Mouse (Mus musculus) cerebellum, adult 8-10 months (tissue): Measurements from ENCODE around the gene Stk32c.

ENCODE experiments used
- DNase-seq: peaks from one replicate; pipeline ENCODE4 v3.0.0; 2022

Gene Stk32c

DNA sequence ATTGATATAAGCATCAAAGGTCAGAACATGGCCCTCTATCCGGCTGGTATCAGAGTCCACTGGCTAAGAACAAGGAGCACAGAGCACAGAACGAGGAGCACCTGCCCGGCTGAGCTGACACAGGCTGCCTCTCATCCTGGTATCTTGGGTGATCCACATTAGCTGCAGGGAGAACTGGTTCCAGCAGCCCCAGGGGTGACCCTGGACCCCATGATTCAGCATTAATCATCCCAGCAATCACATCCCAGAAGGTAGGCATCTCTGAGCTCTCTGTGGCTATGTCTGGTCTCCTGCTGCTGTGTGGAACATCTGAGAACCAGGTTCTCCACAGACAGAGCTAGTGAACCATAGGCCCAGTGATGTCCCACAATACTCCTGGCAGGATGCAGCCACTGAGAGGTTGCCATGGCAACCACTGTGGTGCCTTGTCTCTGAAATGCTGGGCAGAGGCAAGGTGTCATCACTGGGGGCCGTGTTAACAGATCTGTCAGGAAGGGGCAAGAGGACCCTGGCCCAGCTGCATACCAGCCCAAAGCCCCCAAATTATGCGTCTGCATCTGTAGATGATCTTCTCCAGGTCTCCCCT, 76.1 kb downstream of the Stk32c start:
- no peak for DNase-seq

DNA sequence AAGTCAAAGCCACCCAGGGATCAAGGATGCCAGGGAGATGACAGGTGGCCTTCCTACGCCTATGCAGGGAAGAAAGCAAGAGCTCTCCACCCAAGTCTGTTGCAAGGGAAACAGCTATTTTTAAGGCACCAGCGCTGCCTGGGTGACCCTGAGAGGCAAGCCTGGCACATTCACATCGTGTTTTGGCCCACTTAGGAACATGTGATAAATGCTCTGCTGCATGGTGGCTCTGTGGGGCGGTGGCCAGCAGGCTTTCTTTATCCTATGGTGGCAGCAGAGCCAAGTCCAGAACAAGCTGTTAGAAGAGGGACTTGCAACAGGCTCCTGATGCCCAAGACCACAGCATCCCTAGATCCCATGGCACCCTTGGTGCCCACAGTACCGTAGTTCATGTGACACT, 77.9 kb downstream of the Stk32c start:
- DNase-seq: no peak

DNA sequence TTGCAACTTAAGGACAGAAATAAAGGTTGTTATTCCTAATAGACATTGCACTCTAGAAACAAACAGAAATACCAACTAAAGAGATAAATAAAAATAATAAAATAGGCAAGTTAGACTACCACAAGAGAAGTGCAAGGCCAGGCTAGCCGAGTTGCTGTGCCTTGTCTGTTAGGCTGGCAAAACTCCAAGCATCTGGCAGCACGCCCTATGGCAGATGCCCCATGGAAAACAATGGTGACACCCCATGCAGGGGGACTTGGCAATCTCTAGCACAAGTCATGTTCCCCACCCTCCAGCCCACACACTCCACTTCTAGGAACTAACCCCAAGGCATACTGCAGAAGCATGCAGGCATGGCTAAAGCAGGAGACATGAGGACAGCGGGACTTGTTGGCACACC, 79.7 kb downstream of the Stk32c start:
- peak; percentile 60 for DNase-seq

DNA sequence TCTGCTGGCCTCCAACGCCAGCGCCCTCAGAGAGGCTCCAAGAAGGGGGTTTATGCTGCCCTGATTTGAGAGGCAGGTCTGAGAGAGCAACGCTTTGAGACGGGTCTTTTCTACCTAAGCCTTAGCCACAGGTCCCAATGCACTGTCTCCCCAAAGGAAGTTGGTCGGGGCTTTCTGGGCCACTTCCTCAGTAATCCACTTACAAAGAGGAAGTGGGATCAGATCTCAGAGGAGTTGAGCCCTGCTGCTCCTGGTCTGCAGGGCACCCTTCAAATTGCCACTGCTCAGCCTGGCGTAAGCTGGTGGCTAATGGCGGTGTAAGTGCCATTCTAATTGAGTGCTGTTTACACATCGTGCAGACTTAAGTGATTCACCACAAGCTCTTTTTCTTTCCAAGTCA, 81.6 kb downstream of the Stk32c start:
- DNase-seq: no peak

DNA sequence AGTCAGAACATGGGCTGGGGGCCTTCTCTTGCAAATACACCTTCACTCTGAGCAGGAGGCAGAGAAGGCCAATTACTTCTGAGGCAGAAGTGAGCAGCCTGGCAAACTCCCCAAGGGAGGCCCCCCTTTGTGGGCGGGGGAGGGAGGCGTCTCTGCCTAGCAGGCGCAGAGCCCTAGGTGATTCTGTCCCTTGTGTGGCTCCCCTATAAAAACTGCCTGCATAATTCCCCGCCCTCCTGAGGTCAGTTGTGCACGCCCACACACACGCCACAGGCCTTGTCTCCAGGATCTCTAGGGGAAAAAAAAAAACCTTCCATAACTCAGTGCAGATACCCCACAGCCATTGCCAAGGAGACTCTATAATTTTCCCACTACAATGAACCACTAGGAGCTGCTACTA, 82.7 kb downstream of the Stk32c start:
- DNase-seq: no peak

DNA sequence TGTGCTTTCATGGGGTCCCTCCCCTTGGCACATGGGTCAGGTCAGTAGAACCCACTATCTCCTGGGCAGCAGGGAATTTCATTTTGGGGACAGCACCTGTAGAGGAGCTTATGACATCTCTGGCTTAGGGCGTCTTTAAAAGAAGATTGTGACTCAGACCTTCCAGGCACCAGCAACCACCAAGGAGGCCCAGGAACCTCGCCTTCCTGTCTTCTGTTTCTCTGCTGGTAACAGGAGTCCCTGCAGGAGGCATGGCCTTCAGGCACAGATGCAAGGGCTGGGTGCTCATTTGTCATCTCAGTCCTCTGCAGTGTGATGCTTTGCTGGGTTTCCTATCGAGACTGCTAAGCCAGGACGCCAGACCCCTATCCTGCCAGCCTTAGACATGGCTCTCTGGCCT, 84.1 kb downstream of the Stk32c start:
- DNase-seq: no peak

DNA sequence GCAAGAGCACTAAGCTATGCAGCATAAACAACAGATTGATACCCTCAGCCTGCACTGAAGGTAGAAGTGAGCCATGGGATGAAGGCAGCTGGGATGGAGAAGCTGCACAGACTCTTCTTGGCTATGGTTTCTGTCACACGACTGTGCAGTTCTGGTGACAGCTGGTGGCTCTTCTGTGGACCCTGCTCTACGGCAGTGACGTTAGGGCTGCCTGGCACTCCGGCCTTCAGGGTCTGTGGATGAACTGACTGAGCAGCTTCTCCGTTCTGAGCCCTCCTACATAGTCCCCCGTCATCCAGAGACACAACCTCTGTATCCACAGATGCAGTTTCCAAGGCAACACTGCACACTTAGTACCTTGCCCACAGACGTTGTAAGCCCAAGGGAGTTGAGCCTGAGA, 86.6 kb downstream of the Stk32c start:
- DNase-seq: no peak

DNA sequence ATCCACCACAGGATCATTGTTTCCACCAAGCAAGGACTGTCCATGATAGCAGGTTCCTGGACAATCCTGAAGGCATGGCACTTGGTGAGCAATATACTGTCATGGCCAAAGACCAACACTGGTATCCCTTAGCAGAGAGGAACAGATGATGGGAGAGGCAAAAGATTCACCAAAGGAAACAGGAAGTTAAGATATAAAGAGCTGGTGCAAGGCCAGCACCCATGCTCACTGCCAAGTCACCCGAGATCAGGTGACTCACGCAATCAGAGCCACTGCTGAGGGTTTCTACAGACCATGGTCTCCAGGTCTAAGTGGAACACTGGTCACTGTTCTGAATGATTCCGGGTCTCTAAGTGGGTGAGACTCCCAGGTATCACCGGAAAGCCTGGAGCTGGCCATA, 87.2 kb downstream of the Stk32c start:
- DNase-seq: no peak

DNA sequence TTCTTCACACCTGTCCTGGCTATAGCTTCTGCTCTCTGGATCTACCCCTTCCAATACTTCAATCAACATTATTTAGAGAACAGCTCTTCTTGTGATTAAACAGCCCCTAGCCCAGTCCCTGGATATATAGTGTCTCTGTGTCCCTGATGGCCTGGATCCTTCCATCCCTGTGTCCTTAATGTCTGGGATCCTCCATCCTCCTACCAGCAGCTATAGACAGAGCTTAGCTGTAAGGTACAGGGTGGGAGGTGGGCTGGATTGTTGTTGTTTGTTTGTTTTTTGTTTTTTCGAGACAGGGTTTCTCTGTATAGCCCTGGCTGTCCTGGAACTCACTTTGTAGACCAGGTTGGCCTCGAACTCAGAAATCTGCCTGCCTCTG, 93.3 kb downstream of the Stk32c start:
- no peak for DNase-seq

DNA sequence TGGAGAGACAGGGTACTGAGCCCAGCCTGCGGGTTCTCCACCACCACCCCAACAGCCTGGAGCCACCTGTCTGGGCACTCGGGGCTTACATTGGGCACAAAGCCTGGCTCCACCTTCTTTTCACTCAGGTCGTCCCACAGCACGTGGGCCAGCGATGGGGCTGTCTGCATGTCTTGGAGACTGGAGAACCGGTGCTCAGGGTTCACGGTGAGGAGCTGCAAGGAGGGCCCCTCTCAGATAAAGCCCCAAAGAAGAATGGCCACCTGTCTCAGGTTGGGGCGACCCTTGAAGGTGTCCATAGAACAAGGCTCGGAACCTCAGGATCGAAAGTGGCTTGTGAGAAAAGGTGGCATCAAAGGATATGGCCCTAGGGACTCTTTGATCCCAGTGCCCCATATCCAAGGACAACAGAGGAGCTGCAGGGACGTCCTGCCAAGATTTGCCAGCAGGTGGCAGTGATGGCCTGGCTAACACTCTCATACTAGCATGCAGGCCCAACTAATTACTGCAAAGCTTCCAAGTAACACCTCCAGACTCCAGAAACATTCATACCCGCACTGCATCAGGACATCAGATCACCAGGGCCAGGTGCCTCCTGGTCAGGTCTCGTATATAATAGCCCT, 93.8 kb downstream of the Stk32c start:
- DNase-seq: peak; percentile 86

DNA sequence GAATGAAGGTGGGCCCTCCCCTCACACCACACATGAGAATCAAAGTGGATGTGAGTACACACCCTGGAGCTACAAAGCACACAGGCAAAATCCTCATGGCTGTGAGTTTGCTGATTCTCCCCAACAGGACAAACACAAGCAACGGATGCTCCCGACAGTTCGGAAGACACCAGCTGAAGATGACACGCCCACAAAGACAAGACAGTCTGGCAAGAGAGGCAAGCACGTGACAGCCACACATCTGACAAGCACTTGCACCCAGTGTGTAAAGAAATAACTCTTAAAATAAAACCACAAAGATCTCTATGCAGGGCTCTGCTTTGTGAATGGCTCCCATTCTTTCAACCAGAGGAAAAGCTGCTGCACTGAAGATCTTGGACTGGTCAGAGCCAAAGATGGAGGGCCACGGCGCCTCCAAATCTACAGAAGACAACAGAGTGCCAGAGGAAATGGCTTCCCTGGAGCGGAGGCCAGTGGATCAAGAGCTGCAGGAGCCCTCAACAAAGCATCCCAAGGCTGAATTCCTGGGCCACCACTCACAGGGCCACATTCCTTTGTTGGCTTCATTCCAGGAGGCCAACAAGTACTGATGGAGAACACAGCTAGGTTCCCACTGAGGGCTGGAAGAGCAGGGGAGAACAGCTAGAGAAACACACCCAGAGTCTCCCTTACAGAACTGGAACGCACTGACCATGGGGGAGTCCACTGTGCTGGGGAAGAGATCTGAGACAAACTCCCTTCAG, 105.0 kb downstream of the Stk32c start:
- DNase-seq: no peak

DNA sequence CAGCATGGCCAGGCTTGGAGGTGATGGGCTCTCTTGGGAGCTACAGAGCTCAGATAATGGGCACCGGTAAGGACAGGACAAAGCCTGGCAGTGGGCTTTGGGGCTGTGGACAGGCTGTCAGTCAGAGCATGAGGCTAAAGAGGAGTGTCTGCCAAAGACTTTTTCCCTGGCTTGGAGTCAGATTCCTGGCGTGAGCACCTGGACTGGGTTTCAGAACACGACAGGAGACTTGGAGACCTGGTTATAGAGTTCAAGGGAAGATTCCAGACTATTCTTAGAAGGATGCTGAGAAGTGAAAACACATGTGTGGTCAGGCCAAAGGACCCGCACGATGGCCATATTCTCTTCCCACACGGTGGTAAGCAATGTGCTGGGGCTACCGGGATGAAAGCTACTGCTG, 107.4 kb downstream of the Stk32c start:
- peak; percentile 84 for DNase-seq

DNA sequence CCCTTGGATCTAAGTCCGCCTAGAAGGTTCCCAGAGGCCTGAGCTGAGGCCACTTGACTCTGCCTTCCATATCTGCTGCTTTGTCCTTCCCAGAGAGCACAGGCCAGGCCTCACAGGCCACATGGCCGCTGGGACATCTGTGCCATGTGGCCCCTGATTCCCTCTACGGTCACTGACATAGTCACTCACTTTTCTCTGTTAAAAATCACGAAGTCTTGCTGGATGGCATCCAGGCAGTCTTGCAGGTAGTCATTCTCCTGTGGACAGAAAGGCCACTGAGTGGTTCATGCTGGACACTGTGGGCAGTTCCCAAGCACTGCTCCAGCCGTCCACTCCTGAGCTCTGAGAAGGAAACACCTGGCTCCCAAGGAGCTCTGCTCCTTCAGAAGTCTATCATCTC, 108.0 kb downstream of the Stk32c start:
- DNase-seq: peak; percentile 35

DNA sequence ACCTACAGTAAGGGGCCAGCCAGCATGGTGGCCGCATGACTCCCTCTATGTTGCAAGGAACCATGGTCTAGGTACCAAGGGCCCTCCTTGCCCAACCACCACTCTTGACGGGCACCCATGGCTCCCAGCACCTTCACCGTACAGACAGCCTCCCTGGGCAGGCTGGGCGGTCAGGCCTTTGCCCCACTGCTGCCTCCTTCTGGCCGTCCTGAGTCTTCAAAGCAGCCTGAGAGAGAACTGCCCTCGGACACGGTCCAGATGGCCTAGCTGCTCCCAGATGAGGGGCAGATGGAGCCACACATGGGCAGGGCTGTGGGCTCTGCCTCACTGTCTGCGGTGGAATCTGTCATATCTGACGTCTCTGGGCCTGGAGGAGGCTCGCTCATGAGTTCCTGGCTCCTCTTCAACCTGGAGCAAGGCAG, 109.1 kb downstream of the Stk32c start:
- DNase-seq: peak; percentile 54

DNA sequence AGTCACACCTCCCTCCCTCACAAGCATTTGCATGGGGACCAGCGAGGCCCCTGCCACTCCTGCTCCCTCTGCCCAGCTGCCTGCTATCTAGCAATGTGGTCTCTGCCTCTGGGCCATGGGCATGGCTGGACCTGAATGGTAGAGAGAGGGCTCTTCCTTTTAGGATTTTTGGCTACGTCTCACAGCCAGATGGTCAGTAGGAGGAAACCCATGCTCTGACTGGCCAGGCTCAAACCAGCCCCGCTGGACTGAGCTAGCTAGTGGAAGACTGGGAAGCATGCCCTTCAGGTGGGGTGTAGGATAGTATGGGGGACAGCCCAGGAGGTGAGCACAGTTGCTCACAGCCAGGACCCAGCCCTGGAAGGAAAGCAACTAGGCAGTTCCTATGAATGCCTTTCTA, 111.3 kb downstream of the Stk32c start:
- DNase-seq: peak; percentile 80

DNA sequence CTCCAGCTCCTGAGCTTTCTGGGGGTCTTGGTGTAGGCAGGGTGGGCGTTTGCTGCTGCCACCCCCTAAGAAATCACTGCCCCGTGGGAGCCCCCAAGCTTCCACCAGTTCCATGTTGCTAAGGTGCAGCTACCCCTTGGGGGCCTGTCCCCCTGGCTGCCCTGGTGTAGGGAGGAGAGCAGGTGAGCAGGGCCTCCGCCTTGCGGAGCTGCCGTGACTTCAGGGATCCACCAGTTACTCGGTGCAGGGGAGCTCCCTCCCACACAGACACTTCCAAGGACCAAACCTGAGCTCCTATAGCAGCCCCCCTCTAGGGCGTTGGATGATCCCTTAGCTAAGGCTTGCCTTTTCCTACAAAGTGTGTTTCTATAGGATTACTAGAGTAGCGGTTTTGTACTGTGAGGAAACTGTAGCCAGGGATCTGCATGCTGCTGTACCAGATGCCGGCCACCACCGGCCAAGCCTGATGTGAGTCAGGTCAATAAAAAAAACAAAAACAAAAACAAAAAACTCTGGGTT, 111.8 kb downstream of the Stk32c start:
- no peak for DNase-seq

DNA sequence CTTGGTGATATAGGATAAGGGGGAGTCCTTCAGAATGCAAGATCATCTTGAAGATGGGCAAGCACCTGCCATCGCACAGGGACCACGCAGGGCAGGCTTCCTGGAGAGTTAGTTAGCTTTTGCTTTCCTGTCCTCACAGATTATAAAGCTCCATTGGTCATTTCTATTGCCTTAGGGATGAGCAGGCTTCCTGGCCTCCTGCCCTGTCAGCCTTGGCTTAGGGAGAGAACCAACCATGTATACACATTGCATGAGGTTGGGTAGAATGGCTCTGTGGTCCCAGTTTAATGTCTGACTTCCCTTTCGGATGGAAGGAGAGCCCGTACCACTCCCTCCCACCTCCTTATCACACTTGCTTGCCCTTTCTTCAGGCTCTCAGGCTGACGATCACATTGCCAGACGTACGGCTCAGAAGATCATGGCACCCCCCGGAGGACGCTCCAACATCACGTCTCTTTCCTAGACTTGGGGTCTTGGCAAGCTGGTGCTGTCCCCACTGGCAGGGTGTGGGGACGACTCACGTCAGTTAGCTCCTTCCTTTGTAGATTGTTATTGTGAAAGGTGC, 112.5 kb downstream of the Stk32c start:
- peak; percentile 28 for DNase-seq

DNA sequence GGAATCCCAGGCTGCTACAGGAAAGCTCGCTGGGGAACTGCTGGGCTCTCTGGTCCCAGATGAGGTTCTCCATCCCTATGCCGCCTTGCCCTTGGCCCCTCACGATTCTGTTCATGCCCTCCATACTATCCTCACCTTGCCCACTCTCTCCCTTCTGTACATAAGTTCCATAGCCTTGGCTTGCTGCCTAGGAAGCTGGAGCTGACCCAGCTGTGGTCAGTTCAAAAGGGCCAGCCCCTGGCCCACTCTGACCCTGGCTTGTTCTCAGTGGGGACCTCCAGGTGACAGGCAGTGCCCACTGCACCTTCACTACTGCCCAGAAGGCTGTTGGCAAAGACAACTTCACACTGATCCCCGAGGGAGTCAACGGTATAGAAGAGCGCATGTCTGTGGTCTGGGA, 116.7 kb downstream of the Stk32c start:
- no peak for DNase-seq

DNA sequence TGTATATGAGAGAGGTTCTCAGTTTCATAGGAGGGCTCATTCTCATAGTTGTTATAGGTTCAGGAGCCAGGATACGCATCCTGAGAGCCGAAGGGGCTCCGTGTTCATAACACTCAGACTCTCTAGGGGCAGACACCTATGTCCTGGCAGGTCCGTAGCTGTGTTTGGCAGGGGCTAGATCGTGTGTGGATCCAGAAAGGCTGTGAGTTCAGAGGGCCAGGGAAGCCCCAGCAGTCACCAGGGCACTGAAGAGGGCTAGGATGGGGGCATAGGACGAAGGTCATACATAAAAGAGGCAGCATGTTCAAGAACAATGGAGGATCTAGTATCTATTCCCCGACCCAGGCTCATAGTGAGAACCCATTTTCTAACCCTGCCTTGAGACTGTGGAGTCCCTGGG, 117.8 kb downstream of the Stk32c start:
- DNase-seq: no peak

DNA sequence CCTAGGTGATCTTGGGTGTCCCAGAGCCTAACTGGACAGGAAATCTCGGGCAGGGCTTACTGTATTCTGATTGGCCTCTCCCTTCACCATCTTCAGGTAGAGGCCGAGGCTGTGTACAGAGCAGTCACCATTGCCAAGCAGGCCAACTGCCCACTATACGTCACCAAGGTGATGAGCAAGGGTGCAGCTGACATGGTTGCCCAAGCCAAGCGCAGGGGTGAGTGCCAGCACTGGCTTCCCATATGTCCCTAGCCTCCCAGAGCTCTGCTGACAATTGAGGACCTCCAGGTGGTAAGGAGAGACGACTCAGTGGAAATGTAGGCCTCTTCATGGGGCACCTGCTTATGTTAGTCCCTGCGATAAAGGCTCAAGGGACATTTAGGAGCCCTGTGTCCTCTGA, 118.3 kb downstream of the Stk32c start:
- peak; percentile 95 for DNase-seq

DNA sequence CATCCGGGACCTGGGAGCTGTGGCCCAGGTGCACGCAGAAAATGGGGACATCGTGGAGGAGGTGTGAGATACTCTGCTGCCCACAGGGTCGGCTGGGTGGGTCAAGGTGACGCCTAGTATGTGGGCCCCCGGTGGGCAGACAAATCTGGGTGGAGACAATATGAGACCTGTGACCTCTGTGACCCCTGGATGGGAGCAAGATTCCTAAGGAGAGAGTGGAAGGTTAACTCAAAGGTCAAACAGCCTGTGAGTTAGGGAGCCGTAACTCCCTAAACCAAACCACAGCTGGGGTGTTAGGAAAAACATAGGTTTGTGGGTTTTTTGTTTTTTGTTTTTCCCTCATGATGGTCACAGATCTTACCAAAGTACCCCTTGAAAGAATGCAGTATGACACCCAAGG, 119.3 kb downstream of the Stk32c start:
- DNase-seq: no peak

DNA sequence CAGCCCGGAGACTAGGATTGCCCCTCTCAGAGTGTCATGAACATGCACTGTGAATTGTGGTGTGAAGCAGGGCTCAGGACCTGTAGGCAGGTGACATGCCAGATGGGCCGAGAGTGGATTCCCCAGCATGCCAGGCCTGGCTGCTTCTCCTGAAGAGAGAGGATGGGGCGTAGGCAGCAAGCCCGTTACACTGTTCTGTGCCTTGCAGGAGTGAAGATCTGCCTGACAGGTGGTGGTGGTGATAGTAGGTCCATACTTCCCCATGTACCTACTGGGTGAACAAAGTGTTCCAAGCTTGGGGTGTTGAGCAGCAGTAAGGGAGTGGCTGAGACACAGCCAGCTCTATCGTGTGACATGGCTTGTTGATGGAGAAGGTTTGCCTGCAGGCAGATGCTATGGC, 120.0 kb downstream of the Stk32c start:
- DNase-seq: peak; percentile 84

DNA sequence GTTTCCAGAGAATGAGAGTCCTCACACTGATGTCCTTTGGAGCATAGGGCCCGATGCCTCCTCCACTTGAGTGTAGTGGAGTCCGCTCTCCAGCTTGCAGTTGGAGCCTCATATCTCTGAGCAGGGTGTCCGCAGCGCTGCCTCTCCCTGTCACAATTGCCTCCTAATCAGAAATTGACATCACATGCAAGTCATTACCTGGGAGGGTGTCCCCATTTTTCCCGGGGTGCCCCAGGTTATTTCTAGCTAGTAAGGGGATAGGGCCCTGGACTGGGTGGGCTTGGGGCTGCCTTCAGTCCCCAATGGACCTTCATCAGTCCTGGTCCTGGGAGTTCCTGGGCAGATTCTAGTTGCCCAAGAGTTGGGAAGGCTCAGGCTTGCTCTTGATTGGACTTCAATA, 120.4 kb downstream of the Stk32c start:
- DNase-seq: no peak

DNA sequence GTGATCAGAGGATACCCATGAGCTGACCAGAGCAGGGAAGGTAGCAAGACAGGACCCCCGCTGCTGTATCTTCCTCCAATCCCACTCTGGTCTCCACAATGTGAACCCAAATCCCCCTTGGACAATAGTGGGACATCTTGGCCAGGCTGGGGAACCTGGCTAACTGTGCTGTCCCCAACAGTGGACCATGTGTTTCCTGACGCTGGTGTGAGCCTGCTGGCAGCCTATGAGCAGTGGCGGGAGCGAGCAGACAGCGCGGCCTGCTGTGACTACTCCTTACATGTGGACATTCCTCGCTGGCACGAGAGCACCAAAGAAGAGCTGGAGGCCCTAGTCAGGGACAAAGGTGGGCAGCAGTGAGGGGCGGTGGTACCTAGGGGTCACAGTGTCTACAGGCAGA, 121.4 kb downstream of the Stk32c start:
- no peak for DNase-seq
